Mouse (Mus musculus): Measurements from ENCODE around the gene Hcls1. TPM values are rescaled to one million over a fixed set of nuclear protein-coding genes. Genes with fewer than 3 reads are reported as not detected.

Gene Hcls1
- polyA plus RNA-seq, 1 experiment from 2014 or later: 0.88 TPM

GRCm38 (mm10) chr16:36949614-36950336 is 15.0 kb downstream of the Hcls1 start:
- 74% methylated on average over 8 of the region's 8 CpGs for WGBS
- DNase-seq (ENCODE audit: low spot score): no peak
- Histone ChIP-seq H3K4me2 (ENCODE audit: low read depth, low read length, severe bottlenecking) (no peak overlapping the region), H3K4me1 (replicated peaks; ENCODE audit: control insufficient read depth, insufficient read depth, low read length) (no peaks in the 10 kb centered on the region; the same call in 1 of the 2 replicates), H3K36me3 (ENCODE audit: control insufficient read depth, insufficient read depth, low read length) (no peaks in the 10 kb centered on the region), H3K4me3 (ENCODE audit: low read depth, low read length) (no peak overlapping the region), H3K9me3 (ENCODE audit: control insufficient read depth, low read length) (no peaks in the 10 kb centered on the region), H3K9ac (ENCODE audit: low read length) (no peak overlapping the region), H3K27me3 (ENCODE audit: control insufficient read depth, insufficient read depth, low read length) (no peaks in the 10 kb centered on the region; the same call in 1 of the 2 replicates), H3K27ac (ENCODE audit: low read depth, low read length) (no peak overlapping the region)
- no peak for ATAC-seq (replicated peaks; ENCODE audit: low FRiP score)

GRCm38 (mm10) chr16:36951029-36951428 is 16.2 kb downstream of the Hcls1 start:
- H3K36me3 ChIP-seq (ENCODE audit: control insufficient read depth, insufficient read depth, low read length): no peaks in the 10 kb centered on the region
- no peaks in the 10 kb centered on the region; the same call in 1 of the 2 replicates for H3K27me3 ChIP-seq (ENCODE audit: control insufficient read depth, insufficient read depth, low read length)
- no peak overlapping the region for H3K4me2 ChIP-seq (ENCODE audit: low read depth, low read length, severe bottlenecking)
- H3K4me1 ChIP-seq (replicated peaks; ENCODE audit: control insufficient read depth, insufficient read depth, low read length): no peaks in the 10 kb centered on the region
- 34% methylated on average over 4 of the region's 4 CpGs for WGBS
- H3K4me3 ChIP-seq (ENCODE audit: low read depth, low read length): no peak overlapping the region
- H3K9ac ChIP-seq (ENCODE audit: low read length): no peak overlapping the region
- no peak overlapping the region for H3K27ac ChIP-seq (ENCODE audit: low read depth, low read length)
- no peak for ATAC-seq (replicated peaks; ENCODE audit: low FRiP score)
- H3K9me3 ChIP-seq (ENCODE audit: control insufficient read depth, low read length): no peaks in the 10 kb centered on the region
- no peak for DNase-seq (ENCODE audit: low spot score)

GRCm38 (mm10) chr16:36955106-36955505 is 20.3 kb downstream of the Hcls1 start:
- Histone ChIP-seq H3K4me1 (replicated peaks; ENCODE audit: control insufficient read depth, insufficient read depth, low read length) (no peaks in the 10 kb centered on the region), H3K9me3 (ENCODE audit: control insufficient read depth, low read length) (no peaks in the 10 kb centered on the region), H3K27me3 (ENCODE audit: control insufficient read depth, insufficient read depth, low read length) (no peaks in the 10 kb centered on the region), H3K36me3 (ENCODE audit: control insufficient read depth, insufficient read depth, low read length) (no peaks in the 10 kb centered on the region), H3K4me3 (ENCODE audit: low read depth, low read length) (no peak overlapping the region), H3K9ac (ENCODE audit: low read length) (no peak overlapping the region), H3K27ac (ENCODE audit: low read depth, low read length) (no peak overlapping the region), H3K4me2 (ENCODE audit: low read depth, low read length, severe bottlenecking) (no peak overlapping the region)
- DNase-seq (ENCODE audit: low spot score) (no peak), ATAC-seq (replicated peaks; ENCODE audit: low FRiP score) (no peak)
- WGBS: 35% methylated on average over 11 of the region's 11 CpGs

GRCm38 (mm10) chr16:36963415-36963814 is 28.6 kb downstream of the Hcls1 start:
- Histone ChIP-seq H3K4me1 (replicated peaks; ENCODE audit: control insufficient read depth, insufficient read depth, low read length) (no peaks in the 10 kb centered on the region), H3K4me3 (ENCODE audit: low read depth, low read length) (no peak overlapping the region), H3K27me3 (ENCODE audit: control insufficient read depth, insufficient read depth, low read length) (no peaks in the 10 kb centered on the region), H3K36me3 (ENCODE audit: control insufficient read depth, insufficient read depth, low read length) (no peaks in the 10 kb centered on the region), H3K9me3 (ENCODE audit: control insufficient read depth, low read length) (no peaks in the 10 kb centered on the region), H3K9ac (ENCODE audit: low read length) (no peak overlapping the region), H3K27ac (ENCODE audit: low read depth, low read length) (no peak overlapping the region), H3K4me2 (ENCODE audit: low read depth, low read length, severe bottlenecking) (no peak overlapping the region)
- WGBS: 91% methylated on average over 4 of the region's 4 CpGs
- ATAC-seq (replicated peaks; ENCODE audit: low FRiP score) (no peak), DNase-seq (ENCODE audit: low spot score) (no peak)

- Histone ChIP-seq H3K27ac (ENCODE audit: low read depth, low read length) (no peak overlapping the region), H3K4me1 (replicated peaks; ENCODE audit: control insufficient read depth, insufficient read depth, low read length) (no peaks in the 10 kb centered on the region), H3K36me3 (ENCODE audit: control insufficient read depth, insufficient read depth, low read length) (no peaks in the 10 kb centered on the region), H3K9ac (ENCODE audit: low read length) (no peak overlapping the region), H3K9me3 (ENCODE audit: control insufficient read depth, low read length) (no peaks in the 10 kb centered on the region), H3K4me3 (ENCODE audit: low read depth, low read length) (no peak overlapping the region), H3K4me2 (ENCODE audit: low read depth, low read length, severe bottlenecking) (no peak overlapping the region), H3K27me3 (ENCODE audit: control insufficient read depth, insufficient read depth, low read length) (no peaks in the 10 kb centered on the region)
- DNase-seq (ENCODE audit: low spot score): no peak
- WGBS: 94% methylated on average over 2 of the region's 2 CpGs
- ATAC-seq (replicated peaks; ENCODE audit: low FRiP score): no peak
These were observed 44.3 kb downstream of the Hcls1 start for GRCm38 (mm10) chr16:36979127-36979526.

- Histone ChIP-seq H3K4me2 (ENCODE audit: low read depth, low read length, severe bottlenecking) (no peak overlapping the region), H3K27ac (ENCODE audit: low read depth, low read length) (no peak overlapping the region), H3K36me3 (ENCODE audit: control insufficient read depth, insufficient read depth, low read length) (no peaks in the 10 kb centered on the region), H3K4me3 (ENCODE audit: low read depth, low read length) (no peak overlapping the region), H3K9me3 (ENCODE audit: control insufficient read depth, low read length) (no peaks in the 10 kb centered on the region), H3K27me3 (ENCODE audit: control insufficient read depth, insufficient read depth, low read length) (no peaks in the 10 kb centered on the region), H3K4me1 (replicated peaks; ENCODE audit: control insufficient read depth, insufficient read depth, low read length) (no peaks in the 10 kb centered on the region), H3K9ac (ENCODE audit: low read length) (no peak overlapping the region)
- WGBS: 77% methylated on average over 1 of the region's 1 CpGs
- ATAC-seq (replicated peaks; ENCODE audit: low FRiP score) (no peak), DNase-seq (ENCODE audit: low spot score) (no peak)
These were observed 49.0 kb downstream of the Hcls1 start for GRCm38 (mm10) chr16:36983796-36984195.

- Histone ChIP-seq H3K4me2 (ENCODE audit: low read depth, low read length, severe bottlenecking) (no peak overlapping the region), H3K9me3 (ENCODE audit: control insufficient read depth, low read length) (no peaks in the 10 kb centered on the region), H3K27me3 (ENCODE audit: control insufficient read depth, insufficient read depth, low read length) (no peaks in the 10 kb centered on the region), H3K4me1 (replicated peaks; ENCODE audit: control insufficient read depth, insufficient read depth, low read length) (no peaks in the 10 kb centered on the region), H3K4me3 (ENCODE audit: low read depth, low read length) (no peak overlapping the region), H3K9ac (ENCODE audit: low read length) (no peak overlapping the region), H3K27ac (ENCODE audit: low read depth, low read length) (no peak overlapping the region), H3K36me3 (ENCODE audit: control insufficient read depth, insufficient read depth, low read length) (no peaks in the 10 kb centered on the region)
- DNase-seq (ENCODE audit: low spot score): no peak
- WGBS: 76% methylated on average over 5 of the region's 5 CpGs
- ATAC-seq (replicated peaks; ENCODE audit: low FRiP score): no peak
These were observed 50.9 kb downstream of the Hcls1 start for GRCm38 (mm10) chr16:36985636-36986042.

- H3K9ac ChIP-seq (ENCODE audit: low read length): no peak overlapping the region
- ATAC-seq (replicated peaks; ENCODE audit: low FRiP score) (no peak), DNase-seq (ENCODE audit: low spot score) (no peak)
- H3K36me3 ChIP-seq (ENCODE audit: control insufficient read depth, insufficient read depth, low read length): no peaks in the 10 kb centered on the region
- no peak overlapping the region for H3K4me2 ChIP-seq (ENCODE audit: low read depth, low read length, severe bottlenecking)
- H3K27me3 ChIP-seq (ENCODE audit: control insufficient read depth, insufficient read depth, low read length): no peaks in the 10 kb centered on the region
- WGBS: 71% methylated on average over 2 of the region's 2 CpGs
- H3K4me3 ChIP-seq (ENCODE audit: low read depth, low read length): no peak overlapping the region
- no peak overlapping the region for H3K27ac ChIP-seq (ENCODE audit: low read depth, low read length)
- H3K9me3 ChIP-seq (ENCODE audit: control insufficient read depth, low read length): no peaks in the 10 kb centered on the region
- H3K4me1 ChIP-seq (replicated peaks; ENCODE audit: control insufficient read depth, insufficient read depth, low read length): no peaks in the 10 kb centered on the region
These were observed 52.6 kb downstream of the Hcls1 start for GRCm38 (mm10) chr16:36987399-36987798.

GRCm38 (mm10) chr16:36988066-36988465 is 53.3 kb downstream of the Hcls1 start:
- no peak overlapping the region for H3K27ac ChIP-seq (ENCODE audit: low read depth, low read length)
- ATAC-seq (replicated peaks; ENCODE audit: low FRiP score): no peak
- no peak overlapping the region for H3K9ac ChIP-seq (ENCODE audit: low read length)
- H3K4me1 ChIP-seq (replicated peaks; ENCODE audit: control insufficient read depth, insufficient read depth, low read length): no peaks in the 10 kb centered on the region
- no peaks in the 10 kb centered on the region for H3K36me3 ChIP-seq (ENCODE audit: control insufficient read depth, insufficient read depth, low read length)
- H3K27me3 ChIP-seq (ENCODE audit: control insufficient read depth, insufficient read depth, low read length): no peaks in the 10 kb centered on the region
- DNase-seq (ENCODE audit: low spot score): no peak
- H3K4me3 ChIP-seq (ENCODE audit: low read depth, low read length): no peak overlapping the region
- H3K9me3 ChIP-seq (ENCODE audit: control insufficient read depth, low read length): no peaks in the 10 kb centered on the region
- H3K4me2 ChIP-seq (ENCODE audit: low read depth, low read length, severe bottlenecking): no peak overlapping the region

All from forebrain, embryonic 11.5 days (tissue).